Mouse (Mus musculus): Measurements from ENCODE around the gene Dclk1.

DNA sequence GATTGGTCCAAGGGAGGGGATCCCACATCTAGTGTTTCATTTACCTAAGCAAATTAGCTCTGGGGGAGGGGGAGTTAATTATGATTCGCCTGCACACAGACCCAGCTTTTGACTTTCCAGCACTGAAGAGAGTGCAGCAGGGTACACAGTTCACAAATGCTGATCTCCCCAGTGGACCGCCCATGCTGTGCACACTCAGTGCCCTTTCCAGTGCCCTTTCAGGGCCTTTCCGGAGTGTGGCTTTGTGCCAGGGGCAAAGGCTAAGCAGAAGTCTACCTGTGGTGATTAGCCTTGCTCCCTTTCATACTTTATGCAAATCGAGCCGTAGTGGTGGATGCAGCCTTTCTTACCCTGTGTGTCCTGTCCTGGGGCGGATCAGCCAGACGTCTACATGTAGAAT lies 281.1 kb downstream of the Dclk1 start:
- TF ChIP-seq POLR2A (IDR thresholded peaks at IDR 0.05; ENCODE audit: low read depth, low read length) (no peak), CTCF (conservative IDR thresholded peaks at IDR 0.05; ENCODE audit: insufficient read depth, insufficient read length, low read depth, low read length) (no peak)

Measured in kidney, adult 2 months (tissue).